Mouse (Mus musculus) urinary bladder, postnatal 14 days (tissue): ENCODE results near the gene Apob.

Experiments used
- DNase-seq: peaks from one replicate; pipeline ENCODE4 v3.0.0; 2021; ENCODE audit warnings: low spot score

Gene Apob

DNA sequence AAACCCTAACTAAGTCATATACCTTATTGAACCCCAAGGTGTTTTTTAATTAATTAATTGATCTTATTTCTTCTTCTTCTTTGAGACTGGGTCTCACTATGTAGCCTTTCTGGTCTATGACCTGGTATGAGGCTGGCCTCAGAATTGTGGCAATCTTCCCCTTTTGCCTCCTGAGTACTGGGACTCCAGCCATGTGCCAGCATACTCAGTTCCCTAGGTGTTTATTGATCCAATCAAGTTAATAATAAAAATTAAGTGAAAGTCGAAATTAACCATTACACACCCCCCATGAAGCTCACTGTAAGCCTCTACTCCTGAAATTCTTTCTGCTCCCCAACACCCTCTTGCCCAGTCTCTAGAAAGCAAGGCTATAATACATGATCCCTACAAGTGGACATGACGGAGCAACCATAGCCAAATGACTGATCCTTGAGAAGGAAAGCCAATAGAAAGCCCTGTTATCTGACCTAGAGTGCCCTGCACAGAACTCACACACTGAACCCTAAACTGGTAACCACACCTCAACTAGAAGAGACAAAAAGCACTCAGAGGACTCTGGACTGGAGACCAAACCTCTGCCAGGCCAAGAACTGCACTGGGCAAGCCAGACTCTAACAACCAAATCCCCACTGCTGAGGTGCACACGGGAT, 60.8 kb downstream of the Apob start:
- DNase-seq = no peak

DNA sequence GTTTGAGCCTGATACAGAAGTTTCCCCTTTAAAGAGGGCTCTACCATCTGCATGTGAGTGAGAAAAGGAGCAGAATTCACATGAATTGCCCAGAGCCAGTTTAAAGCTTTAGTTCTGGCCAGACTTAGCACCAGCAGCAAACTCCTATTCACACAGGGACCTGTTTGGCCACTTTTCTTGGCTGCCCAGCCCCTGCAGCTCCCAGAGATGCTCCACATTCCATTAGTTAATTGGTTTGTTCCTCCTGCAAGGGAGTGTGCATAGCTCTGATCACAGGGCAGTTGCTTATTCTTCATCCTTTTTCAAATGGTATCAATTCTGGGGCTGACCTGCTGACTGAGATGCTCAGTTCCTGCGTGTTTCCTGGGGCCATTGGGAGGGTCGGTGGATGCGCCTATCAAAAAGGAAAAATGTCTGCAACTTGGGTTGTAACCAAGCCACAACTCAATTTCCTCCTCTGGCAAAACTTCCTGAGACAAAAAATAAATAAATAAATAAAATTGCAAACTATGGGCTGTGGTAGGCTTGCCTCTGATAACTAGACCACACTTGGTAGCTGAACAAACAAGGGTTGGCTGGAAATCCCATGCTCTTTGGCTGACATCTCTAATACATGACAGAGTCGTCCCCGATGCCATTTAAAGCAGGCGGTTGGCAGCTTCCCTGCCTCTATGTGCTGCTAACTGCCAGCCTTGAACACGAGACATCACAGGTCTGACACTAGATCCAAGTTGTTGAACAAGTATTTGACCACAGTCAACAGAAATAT, 65.4 kb downstream of the Apob start:
- DNase-seq = peak; percentile 9

DNA sequence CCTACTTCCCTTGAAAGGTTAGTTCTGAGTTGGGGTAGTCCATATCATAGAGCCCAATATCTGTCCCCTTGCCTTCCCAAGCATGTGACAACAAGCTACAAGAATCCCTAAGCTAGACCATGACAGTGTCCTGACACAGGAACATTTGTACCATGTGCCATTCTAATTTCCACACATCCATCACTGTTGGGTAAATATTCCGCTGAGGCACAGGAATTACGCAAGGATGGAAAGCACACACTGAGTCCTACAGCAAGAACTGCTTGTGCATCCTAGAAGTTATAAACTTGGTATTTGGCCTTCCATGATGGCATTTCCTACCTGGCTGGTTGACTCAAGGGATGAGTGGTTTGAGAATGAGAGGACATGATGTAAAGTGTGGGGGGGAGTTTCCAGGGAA, 69.6 kb downstream of the Apob start:
- no peak for DNase-seq

DNA sequence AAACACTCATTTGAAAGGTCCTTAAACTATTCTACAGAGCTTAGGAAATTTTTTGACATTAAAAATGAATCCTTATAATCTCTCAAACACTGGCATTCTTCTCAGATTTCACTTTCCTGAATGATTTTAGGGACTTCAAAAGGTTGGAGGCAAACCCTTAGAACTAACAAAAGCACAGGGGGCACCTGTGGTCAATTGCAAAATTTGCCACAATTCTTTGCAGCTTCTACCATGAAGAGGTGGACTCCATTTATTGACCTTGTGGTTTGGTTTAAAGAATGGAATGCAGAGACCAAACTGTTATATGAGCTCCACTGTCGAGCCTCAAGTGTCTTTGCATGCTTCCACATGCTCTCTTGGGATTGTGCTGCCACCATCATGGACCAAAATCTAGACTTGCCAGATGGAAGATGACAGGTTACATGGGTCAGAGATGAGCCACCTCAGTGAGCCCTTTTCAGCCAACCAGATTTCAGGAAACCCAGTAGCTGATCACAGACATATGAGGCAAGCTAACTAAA, 70.4 kb downstream of the Apob start:
- no peak for DNase-seq

DNA sequence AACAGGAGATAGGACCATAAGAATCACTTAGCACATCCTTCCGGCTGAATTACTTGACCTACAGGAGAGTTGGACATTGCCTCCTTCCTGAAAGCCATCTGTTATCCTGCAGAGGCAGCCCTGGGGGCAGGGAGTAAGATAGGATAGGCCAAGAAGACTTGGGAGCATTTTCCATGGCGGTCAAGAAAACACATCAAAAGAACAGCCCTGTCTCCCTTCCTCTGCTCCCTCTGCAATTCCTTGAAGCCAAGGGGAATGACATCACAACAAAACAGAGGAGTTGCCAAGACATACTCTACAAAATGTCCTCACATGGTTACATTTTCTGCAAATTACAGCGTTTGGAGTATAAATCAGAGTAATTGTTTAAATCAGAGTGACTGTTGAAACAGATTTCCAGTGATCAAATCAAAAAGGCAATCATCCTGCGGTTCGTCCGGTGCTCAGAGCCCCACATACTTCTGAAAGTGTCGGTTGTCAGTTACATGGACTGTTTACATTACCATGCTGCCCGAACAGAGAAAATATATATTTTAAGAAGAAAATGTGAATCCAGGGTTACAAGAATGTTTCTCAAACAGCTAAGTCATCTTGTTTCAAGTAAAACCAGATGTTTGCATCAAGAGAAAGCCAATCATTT, 78.7 kb downstream of the Apob start:
- DNase-seq = no peak

DNA sequence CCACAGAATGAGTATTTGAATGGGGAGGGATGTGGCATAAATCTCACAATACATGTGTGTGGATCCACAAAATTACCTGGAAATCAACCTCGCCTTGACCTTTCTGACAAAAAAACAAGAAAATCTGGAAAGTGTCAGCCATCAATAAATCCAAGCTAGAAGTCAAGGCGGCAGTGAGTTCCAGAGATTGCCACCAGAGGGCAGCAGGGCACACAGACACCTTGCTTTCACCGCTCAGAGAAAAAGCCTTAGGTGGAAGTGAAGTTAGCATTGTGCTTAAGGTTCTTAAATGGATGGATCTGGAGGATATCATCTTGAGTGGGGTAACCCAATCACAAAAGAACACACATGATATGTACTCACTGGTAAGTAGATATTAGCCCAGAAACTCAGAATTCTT, 82.1 kb downstream of the Apob start:
- peak; percentile 67 for DNase-seq

DNA sequence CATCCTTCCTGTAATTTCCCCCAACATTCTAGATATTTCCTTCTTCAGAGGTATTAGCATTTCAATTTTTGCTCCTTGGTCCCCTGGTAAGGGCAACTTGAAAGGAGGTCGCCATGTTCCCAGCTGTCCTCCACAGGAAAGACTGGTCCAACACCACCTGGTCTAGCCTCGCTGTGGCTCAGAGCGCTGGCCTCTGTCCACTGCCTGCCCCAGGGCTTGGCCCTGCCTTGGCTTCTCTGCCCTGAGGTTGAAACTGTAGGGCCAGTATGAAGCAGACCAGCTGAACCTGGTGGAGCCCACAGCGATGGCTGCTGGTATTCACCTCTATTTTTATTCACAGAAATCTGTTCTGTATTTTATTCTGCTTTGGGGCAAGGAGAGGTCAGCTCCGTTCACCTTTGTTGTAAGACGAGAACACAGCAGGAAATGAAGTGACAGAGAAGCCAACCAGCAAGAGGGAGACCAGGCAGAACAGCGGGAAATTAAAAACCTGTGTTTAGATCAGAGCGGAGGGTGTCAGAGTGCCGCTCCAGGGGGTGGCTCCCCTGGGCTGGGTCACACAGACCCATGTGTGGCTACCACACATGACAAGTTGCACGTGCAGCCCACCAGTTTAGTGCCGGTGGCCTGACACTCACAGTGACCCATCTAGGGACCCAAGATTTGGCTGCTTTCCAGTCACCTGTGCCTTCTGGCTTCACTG, 86.1 kb downstream of the Apob start:
- DNase-seq = no peak
